Mouse (Mus musculus) embryonic stem cell, embryonic (primary cell): Measurements from ENCODE around the gene Gm17949.

Experiments used
- CTCF ChIA-PET, 4 experiments: fragments of 300-600 bp in 2 of 4; fragments of 350-600 bp in 2 of 4; sonication (Branson Sonifier 250); formaldehyde crosslinking; loops; one replicate each; lab custom pipeline; 2022; ENCODE audit warnings: inconsistent platforms in 2 of 4; lab: Charles Lee
- POLR2A ChIA-PET, 4 experiments: fragments of 300-600 bp in 2 of 4; fragments of 350-600 bp in 2 of 4; sonication (Branson Sonifier 250); formaldehyde crosslinking; loops; one replicate each; lab custom pipeline; 2022; ENCODE audit warnings: antibody characterized with exemption in 4 of 4, inconsistent platforms in 1 of 4; lab: Charles Lee

Gene Gm17949

GRCm38 (mm10) chr17:57011236-57012141 is at the start of gene Gm17949, which contains the start of gene Gtf2f1:
Gene Gm17949, plus strand, starts transcription at chr17:57011469.
Gene Gtf2f1, minus strand, starts transcription at chr17:57011288.
- POLR2A ChIA-PET, result interaction anchor here (0.5 to 2.9 kb wide), 92 partner anchors 9 to 932 kb away, joined by 3 to 122 read pairs (median 4); partner anchors contain the start of genes Pspn (in 4 of the 4), Alkbh7 (in 3 of the 4), Clpp (in 3 of the 4) and Khsrp (in 3 of the 4)
- CTCF ChIA-PET, result interaction anchor here in 3 of 4 experiments (0.6 to 1.3 kb wide), 8 partner anchors 14 to 326 kb away, joined by 4 to 10 read pairs (median 5); partner anchors contain the start of genes Alkbh7 (in 2 of the 3) and Khsrp (in 1 of the 3)

GRCm38 (mm10) chr17:56961880-56962279 is 49.4 kb upstream of the Gm17949 start:
- POLR2A ChIA-PET, result interaction anchor here in 2 of 4 experiments (0.6 to 2.7 kb wide), 10 partner anchors 10 to 289 kb away, joined by 3 to 12 read pairs (median 4); partner anchors contain the start of genes Clpp (in 1 of the 2), Dus3l (in 1 of the 2), Gm17949 (in 1 of the 2) and Gtf2f1 (in 1 of the 2)
- CTCF ChIA-PET, result interaction anchor here in 3 of 4 experiments (0.8 to 3.1 kb wide), 5 partner anchors 11 to 226 kb away, joined by 3 to 10 read pairs (median 4); partner anchors contain the start of gene Alkbh7 (in 1 of the 3)

- ChIA-PET CTCF (interaction anchor here (0.8 to 3.1 kb wide), 8 partner anchors 12 to 460 kb away, joined by 3 to 10 read pairs (median 3); partner anchors contain the start of gene Alkbh7 (in 1 of the 4)), POLR2A (interaction anchor here in 3 of 4 experiments (0.9 to 2.7 kb wide), 17 partner anchors 10 to 336 kb away, joined by 3 to 12 read pairs (median 4); partner anchors contain the start of genes Acer1 (in 1 of the 3), Alkbh7 (in 1 of the 3), Clpp (in 1 of the 3) and Dus3l (in 1 of the 3))
Measured at GRCm38 (mm10) chr17:56962642-56963405, 48.4 kb upstream of the Gm17949 start.

GRCm38 (mm10) chr17:56963646-56964045 is 47.6 kb upstream of the Gm17949 start:
- CTCF ChIA-PET, result interaction anchor here in 3 of 4 experiments (0.6 to 3.1 kb wide), 6 partner anchors 9 to 410 kb away, joined by 3 to 10 read pairs (median 5); partner anchors contain the start of gene Alkbh7 (in 1 of the 3)
- POLR2A ChIA-PET, result interaction anchor here in 3 of 4 experiments (0.6 to 2.7 kb wide), 18 partner anchors 9 to 236 kb away, joined by 3 to 12 read pairs (median 5); partner anchors contain the start of genes Dus3l (in 2 of the 3), Acer1 (in 1 of the 3), Alkbh7 (in 1 of the 3) and Clpp (in 1 of the 3)

GRCm38 (mm10) chr17:56969321-56969720 is 41.9 kb upstream of the Gm17949 start:
- ChIA-PET CTCF (interaction anchor here in 2 of 4 experiments (0.7 to 1.6 kb wide), 3 partner anchors 12 to 899 kb away, joined by 3 to 4 read pairs (median 3); no protein-coding TSS in a partner anchor), POLR2A (interaction anchor here in 1 of 4 experiments (0.6 kb wide), 1 partner anchor 344 kb away, joined by 6 read pairs; no protein-coding TSS in a partner anchor)

- ChIA-PET CTCF (interaction anchor here in 2 of 4 experiments (0.5 to 1.6 kb wide), 4 partner anchors 13 to 900 kb away, joined by 3 to 4 read pairs (median 3); no protein-coding TSS in a partner anchor), POLR2A (interaction anchor here in 2 of 4 experiments (0.5 to 0.6 kb wide), 2 partner anchors 40 to 1162 kb away, joined by 3 to 8 read pairs; no protein-coding TSS in a partner anchor)
Measured at GRCm38 (mm10) chr17:56970081-56970480, 41.2 kb upstream of the Gm17949 start.

- ChIA-PET POLR2A (interaction anchor here in 2 of 4 experiments (1.0 to 2.5 kb wide), 6 partner anchors 10 to 209 kb away, joined by 3 to 11 read pairs (median 4); partner anchors contain the start of genes Clpp (in 1 of the 2) and Dus3l (in 1 of the 2)), CTCF (interaction anchor here in 2 of 4 experiments (0.6 to 0.7 kb wide), 2 partner anchors 27 to 209 kb away, joined by 3 read pairs; no protein-coding TSS in a partner anchor)
Measured at GRCm38 (mm10) chr17:56973956-56974707, 37.1 kb upstream of the Gm17949 start.

GRCm38 (mm10) chr17:56974708-56975240 is 36.5 kb upstream of the Gm17949 start:
- ChIA-PET CTCF (interaction anchor here in 2 of 4 experiments (0.7 to 1.5 kb wide), 2 partner anchors 10 to 14 kb away, joined by 3 read pairs; no protein-coding TSS in a partner anchor), POLR2A (interaction anchor here in 1 of 4 experiments (0.8 to 2.5 kb wide), 8 partner anchors 10 to 210 kb away, joined by 3 to 11 read pairs (median 4); partner anchors contain the start of genes Alkbh7, Clpp, Dus3l and Gm17949)

- ChIA-PET POLR2A (interaction anchor here in 1 of 4 experiments (0.8 to 2.5 kb wide), 9 partner anchors 9 to 210 kb away, joined by 3 to 11 read pairs (median 4); partner anchors contain the start of genes Alkbh7, Clpp, Dus3l and Gm17949), CTCF (interaction anchor here in 2 of 4 experiments (0.7 to 1.5 kb wide), 2 partner anchors 10 to 13 kb away, joined by 3 read pairs; no protein-coding TSS in a partner anchor)
Measured at GRCm38 (mm10) chr17:56975391-56975790, 35.9 kb upstream of the Gm17949 start.

GRCm38 (mm10) chr17:56976531-56977390 is 34.5 kb upstream of the Gm17949 start:
- POLR2A ChIA-PET, result interaction anchor here in 2 of 4 experiments (1.3 to 5.5 kb wide), 3 partner anchors 13 to 56 kb away, joined by 3 to 20 read pairs (median 5); partner anchors contain the start of gene Clpp (in 1 of the 2)
- CTCF ChIA-PET, result no interaction called here

GRCm38 (mm10) chr17:56979524-56979923 is 31.7 kb upstream of the Gm17949 start:
- CTCF ChIA-PET, result no interaction called here

GRCm38 (mm10) chr17:56981049-56981448 is 30.2 kb upstream of the Gm17949 start:
- POLR2A ChIA-PET, result interaction anchor here in 3 of 4 experiments (0.6 to 5.5 kb wide), 3 partner anchors 9 to 17 kb away, joined by 3 to 20 read pairs (median 5); partner anchors contain the start of gene Clpp (in 1 of the 3)

More at GRCm38 (mm10) chr17:56979524-56979923, 31.7 kb upstream of the Gm17949 start:
- POLR2A ChIA-PET, result interaction anchor here in 2 of 4 experiments (1.1 to 5.5 kb wide), 4 partner anchors 10 to 52 kb away, joined by 3 to 20 read pairs (median 4); partner anchors contain the start of genes Clpp (in 1 of the 2), Gm17949 (in 1 of the 2), Gtf2f1 (in 1 of the 2) and Khsrp (in 1 of the 2)

GRCm38 (mm10) chr17:56982013-56982412 is 29.3 kb upstream of the Gm17949 start, which contains the start of gene Acer1:
Gene Acer1, minus strand, starts transcription at chr17:56982126.
- CTCF ChIA-PET, result interaction anchor here in 2 of 4 experiments (0.6 to 1.3 kb wide), 2 partner anchors 15 to 650 kb away, joined by 3 to 4 read pairs; partner anchors contain the start of gene Alkbh7 (in 1 of the 2)

More at GRCm38 (mm10) chr17:56981049-56981448, 30.2 kb upstream of the Gm17949 start:
- CTCF ChIA-PET, result interaction anchor here in 2 of 4 experiments (0.6 to 0.9 kb wide), 2 partner anchors 30 to 59 kb away, joined by 3 read pairs; no protein-coding TSS in a partner anchor

GRCm38 (mm10) chr17:56984886-56985285 is 26.4 kb upstream of the Gm17949 start:
- ChIA-PET CTCF (interaction anchor here in 1 of 4 experiments (1.1 kb wide), 1 partner anchor 349 kb away, joined by 3 read pairs; no protein-coding TSS in a partner anchor), POLR2A (interaction anchor here in 1 of 4 experiments (1.1 to 1.7 kb wide), 3 partner anchors 10 to 220 kb away, joined by 3 to 6 read pairs (median 4); partner anchors contain the start of genes Alkbh7 and Dus3l)

More at GRCm38 (mm10) chr17:56982013-56982412, 29.3 kb upstream of the Gm17949 start, which contains the start of gene Acer1:
- POLR2A ChIA-PET, result interaction anchor here in 2 of 4 experiments (1.0 to 1.2 kb wide), 3 partner anchors 8 to 19 kb away, joined by 3 to 5 read pairs (median 3); partner anchors contain the start of gene Clpp (in 1 of the 2)
